Mouse (Mus musculus) skeletal muscle tissue, adult 2 months (tissue): ENCODE results near the gene Slc12a4.

Experiments
- DNase-seq: peaks from one replicate; pipeline ENCODE4 v3.0.0-alpha.2; 2012; ENCODE audit warnings: low read depth, low spot score

The Slc12a4 gene

DNA sequence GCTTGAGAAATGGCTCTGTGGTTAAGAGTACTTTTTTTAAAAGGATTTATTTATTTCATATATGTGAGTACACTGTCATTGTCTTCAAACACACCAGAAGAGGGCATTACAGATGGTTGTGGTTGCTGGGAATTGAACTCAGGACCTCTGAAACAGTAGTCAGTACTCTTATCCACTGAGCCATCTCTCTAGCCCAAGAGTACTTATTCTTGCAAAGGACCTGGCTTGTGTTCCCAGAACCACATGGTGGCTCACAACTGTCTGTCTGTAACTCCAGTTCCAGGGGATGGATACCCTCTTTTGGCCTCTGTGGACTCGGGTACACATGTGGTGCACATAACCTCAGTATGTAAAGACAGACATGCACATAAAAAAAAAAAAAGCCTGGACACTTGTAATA is 3.5 kb upstream of the Slc12a4 start:
- no peak for DNase-seq

DNA sequence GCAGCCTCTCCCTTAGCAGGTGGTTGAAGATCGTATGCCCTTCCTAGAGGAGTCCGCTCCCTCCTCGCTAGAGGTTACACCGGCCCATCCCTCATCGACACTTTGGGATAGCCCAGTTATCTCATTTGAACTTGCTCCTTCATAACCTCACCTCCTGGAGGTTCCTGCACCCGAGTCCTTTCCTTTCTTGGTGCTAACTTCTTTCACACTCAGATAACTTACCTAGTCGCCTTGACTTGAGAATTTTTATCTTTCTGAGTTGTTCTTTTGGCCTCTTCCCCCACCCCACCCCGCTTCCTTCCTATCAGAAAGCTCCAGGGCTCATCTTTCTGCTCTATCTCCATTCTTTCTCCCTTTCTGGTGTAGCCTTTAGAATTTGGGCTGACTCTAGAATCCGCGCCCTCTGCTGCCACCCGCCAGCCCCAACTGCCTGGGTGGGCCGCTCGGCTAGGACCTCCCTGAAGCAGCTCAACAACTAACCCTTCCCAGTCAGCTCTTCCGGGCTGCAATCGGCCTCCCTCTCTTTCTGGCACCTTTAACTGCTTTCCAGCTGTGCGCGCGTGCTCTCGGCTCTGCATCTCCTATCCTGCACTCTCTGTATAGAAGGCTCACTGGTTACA is 905 bp upstream of the Slc12a4 start:
- DNase-seq = no peak

DNA sequence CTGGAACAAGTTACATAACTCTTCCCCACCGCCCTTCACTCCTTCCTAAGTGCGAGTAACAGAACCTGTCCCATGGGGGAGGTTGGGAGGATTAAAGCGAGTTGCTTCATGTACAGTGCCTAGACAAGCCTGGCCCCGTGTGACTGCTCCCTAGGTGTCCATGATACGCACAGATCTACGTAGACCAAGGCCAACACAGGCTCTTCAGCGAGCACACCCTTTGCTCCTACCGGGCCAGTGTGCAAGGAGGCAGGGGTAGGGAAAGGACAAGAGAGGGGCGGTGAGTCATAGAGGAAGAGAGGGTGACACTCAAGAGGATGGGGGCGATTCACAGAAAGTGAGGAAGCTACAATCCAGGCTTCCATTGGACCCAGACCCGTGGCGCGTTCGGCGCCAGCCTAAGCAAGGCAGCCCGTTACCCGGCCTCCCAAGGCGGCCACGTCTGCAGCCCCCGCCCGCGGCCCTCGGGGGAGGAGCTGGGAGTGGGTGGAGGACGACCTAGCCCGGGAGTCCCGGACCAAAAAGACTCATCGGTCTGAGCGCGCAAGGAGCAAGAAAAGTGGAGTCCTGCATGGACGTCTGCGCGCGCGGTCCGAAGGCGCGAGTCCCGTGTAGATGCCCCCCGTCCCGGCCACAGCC is 512 bp downstream of the Slc12a4 start:
- DNase-seq = peak; percentile 56

DNA sequence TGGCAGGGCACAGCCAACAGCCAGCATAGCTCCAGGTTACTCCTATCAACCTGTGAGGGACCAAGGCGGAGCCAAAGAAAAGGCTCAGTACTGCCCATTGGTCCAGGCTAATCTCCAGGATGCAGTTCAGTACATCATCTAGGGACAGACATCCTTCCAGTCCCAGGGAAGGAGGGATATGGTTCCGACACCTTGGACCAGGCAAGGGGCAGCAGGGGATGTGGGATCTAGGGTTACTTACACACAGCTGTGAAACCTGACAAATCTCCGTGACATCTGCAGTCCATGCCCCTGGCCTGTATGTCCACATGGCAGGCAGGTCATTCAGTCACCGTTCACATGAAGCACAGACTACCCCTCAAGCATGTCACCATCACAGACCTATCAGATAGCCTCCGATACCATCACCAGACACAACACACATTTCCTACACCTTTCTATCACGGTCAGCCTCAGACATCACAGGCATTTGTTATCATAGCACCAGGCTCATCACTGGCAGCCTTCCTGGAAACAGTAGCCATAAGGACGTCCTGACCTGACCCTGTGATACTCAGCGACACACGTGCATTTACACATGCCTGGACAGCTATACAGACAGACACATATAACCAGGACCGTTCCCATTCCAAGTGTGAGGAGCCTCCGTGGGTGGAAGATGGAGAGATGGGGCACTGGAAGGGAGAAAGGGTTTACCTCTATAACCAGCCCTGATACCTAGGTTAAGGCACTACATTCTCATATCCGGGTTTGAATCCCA is 1.2 kb downstream of the Slc12a4 start:
- no peak for DNase-seq

DNA sequence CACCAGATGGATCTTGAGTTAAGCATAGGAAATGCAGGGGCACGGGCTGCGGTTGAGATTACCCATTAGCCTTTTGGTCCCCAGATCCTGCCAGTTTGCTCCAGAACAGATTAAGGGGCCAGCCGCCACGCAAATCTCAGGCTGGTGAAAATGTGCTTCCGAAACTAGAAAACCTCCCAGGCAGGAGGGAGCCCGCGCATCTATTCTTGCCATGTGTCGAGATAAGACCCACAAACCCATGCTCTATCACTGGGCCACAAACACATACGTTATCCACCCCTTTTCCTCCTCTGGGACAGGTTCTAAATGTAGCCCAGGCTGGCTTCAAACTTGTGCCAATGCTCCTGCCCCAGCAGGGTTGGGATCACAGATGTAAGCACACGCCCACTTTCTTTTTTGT is 4.4 kb downstream of the Slc12a4 start:
- no peak for DNase-seq

DNA sequence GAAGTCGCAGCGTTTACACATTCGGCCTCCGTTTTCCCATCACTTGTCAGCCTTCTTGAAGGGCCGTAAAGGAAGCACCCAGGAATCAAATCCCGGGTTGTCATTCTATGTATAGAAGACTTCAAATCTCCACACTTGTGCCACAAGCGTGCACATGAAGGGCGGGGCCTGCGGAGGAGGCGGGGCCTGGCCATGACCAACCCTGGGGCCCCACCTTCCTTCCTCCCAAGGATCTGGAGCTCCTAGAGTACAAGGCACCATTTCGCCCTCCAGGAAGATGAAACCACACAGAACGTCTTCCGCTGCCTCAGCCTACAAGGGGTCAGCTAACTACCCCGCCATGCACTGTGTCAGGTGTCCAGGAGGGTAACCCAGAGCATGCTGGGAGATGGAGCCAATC is 4.8 kb downstream of the Slc12a4 start:
- DNase-seq = no peak

DNA sequence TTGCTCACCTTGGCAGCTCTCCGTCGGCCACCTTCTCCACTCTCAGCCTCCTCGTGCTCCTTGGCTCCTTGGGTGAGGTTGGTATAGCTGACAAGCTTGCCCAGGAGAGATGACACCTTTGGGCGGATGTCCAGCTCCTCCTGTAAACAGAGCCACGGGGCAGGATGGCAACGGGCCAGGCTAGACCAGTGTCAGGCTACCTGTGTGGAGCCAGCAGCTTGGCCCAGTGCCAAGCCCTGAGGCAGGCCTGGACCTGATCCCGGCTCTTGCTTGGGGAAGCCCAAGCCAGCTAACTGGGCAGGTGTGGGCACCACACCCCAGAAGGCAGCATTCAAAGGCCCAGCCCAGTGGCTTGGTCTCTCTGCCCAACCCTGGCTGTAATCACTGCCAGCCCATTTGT is 6.5 kb downstream of the Slc12a4 start:
- peak; percentile 96 for DNase-seq

DNA sequence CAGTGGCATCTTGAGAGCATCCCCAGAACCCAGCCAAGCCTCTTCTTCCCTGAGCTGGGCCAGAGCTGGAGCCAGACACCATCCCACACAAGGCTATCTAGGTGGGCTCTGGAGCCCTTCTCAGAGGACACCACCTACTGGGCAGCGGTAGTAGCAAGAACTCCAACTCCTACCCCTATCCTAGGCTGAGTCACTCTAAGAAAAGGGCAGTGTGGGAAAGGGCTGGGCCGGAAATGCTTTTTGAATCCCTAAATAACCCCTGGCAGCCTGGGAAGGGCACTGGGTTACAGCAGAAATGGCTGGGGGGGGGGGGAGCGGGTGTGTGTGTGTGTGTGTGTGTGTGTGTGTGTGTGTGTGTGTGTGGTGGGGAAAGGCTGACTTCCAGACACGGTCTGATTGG is 8.1 kb downstream of the Slc12a4 start:
- DNase-seq = peak; percentile 59

DNA sequence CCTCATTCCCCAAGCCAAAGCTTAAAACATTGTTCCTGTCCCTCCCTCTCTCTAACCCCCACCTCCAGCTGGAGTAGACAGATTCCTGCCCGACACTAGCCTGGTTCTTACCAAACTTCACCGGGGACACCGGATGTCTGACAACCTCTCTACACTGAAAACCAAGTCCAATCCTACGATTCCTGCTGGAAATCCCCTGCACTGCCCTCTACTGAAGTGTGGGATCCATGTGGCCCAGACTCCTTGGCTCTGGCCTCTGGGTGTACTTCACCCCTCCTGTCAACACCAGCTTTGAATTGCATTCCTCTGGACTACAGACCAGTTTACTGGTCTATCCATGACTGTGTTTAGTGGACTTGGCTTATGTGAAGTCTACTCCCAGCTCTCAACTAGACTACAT is 9.3 kb downstream of the Slc12a4 start:
- DNase-seq = no peak

DNA sequence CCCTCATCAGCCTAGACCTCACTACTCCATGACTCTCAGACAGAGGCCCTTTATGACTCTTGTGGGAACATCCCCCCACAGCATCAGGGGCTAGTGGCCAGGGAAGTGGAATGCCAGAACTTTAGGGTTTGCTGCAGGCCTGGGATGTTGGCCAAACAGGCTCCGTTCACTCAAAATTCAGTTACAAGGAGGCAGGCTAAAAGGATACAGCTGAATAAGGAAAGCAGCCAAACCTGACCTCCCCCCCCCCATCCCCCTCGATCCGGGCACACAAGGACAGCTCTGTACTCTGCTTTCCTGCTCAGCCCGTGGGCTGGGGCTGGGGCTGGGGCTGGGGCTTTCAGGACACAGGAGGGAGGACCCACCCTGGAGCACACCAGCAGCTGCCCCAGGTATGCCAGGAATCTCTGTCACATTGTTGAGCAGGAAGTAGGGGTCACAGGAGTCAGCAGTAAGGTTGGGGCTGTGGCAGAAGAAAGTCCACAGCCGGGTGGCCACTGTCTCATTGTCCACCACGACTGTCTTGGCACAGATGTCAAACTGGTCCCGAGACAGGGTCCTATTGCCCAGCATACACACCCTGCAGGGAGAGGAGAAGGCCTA is 14.7 kb downstream of the Slc12a4 start:
- no peak for DNase-seq

DNA sequence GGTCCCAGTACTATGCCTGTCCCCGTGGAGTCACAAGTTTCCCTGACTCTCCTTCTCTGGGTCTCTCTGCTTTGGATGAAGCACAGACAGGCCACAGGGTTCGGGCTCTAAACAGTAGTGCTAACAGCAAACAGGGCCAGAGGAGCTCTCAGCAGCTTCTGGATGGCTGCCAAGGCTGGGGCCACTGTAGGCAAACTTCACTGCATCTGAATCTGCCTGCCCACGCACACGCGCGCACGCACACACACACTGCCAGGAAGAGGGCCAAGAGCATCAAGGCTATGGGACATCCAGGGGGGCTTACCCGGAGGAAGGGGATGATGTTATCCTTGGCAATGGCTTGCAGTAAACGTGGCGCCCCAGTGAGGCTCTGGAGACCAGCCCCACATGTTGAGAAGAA is 16.5 kb downstream of the Slc12a4 start:
- no peak for DNase-seq

DNA sequence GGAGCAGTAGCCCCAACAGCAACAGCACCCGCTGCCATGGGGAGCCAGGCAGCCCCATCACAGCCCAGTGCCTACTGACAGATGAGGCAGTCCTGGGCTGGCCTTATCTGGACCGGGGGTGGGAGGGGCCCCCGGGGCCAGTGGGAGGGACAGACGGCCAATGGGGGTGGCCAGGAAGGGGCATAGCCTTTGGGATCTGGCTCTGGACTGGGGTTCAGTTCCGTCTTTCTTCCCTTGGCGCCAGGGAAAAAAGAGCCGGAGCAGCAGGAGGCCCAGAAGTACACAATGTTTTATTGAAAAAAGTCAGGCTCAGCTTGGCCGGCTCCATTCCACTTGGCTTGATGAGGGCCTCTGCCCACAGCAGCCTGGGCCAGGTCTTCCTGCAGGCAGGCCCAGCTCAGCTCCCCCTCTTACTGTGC is 22.6 kb downstream of the Slc12a4 start, which contains the start of gene Lcat:
Gene Lcat, minus strand, starts transcription at position 62 of the 419 bp plus-strand sequence.
- no peak for DNase-seq

DNA sequence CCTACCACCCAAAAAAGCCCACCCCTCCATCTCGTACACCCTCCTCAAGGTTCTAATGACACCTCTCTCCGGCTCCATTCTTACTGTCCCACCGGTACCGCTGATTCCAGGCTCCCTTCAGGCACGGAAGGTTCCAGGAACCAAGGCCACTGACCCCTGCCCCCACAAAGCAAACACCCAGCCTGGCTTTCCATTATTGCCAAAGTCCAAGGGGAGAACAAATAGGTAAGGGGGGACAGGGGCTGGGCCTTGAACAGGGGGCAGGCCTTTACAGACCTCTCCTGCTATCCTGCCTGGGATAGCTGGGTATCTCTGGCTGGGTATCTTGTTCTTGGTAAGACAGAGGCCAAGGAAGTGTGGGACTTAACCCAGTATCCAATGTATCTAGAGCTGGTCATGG is 23.4 kb downstream of the Slc12a4 start:
- no peak for DNase-seq

DNA sequence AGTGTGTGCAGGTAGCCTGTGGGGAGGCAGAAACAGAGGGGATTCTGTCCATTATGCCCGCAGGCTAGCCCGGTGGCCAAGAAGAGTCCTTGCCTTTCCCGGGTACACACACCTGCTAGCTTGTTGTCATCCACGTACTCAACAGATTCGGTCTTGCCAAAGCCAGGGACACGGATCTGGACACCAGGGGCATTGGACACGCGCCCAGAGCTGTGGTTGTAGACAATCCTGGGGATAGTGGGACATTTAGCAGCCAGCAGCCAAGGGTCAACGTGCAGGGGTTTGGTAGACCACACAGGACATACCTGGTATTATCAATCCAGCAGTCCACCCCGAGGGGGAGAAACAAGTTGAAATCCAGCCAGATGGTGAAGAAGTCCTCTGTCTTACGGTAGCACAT is 23.9 kb downstream of the Slc12a4 start:
- no peak for DNase-seq

DNA sequence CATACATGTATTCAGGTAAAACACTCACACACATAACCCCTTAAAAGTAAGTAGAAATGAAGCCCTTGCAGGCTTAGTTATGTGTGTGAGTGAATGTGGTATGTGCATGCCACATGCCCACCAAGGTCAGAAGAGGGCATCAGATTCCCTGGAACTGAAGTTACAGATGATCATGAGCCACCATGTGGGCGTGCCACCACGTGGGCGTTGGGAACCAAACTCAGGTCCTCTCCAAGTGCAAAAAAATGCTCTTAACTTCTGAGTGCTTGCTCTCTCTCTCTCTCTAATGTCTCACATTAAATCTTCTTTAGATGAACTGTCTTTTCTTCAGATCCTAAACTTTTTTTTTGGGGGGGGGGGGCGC is 27.6 kb downstream of the Slc12a4 start, which contains the start of gene Psmb10:
Gene Psmb10, minus strand, starts transcription at position 139 of the 364 bp plus-strand sequence.
- DNase-seq = no peak

DNA sequence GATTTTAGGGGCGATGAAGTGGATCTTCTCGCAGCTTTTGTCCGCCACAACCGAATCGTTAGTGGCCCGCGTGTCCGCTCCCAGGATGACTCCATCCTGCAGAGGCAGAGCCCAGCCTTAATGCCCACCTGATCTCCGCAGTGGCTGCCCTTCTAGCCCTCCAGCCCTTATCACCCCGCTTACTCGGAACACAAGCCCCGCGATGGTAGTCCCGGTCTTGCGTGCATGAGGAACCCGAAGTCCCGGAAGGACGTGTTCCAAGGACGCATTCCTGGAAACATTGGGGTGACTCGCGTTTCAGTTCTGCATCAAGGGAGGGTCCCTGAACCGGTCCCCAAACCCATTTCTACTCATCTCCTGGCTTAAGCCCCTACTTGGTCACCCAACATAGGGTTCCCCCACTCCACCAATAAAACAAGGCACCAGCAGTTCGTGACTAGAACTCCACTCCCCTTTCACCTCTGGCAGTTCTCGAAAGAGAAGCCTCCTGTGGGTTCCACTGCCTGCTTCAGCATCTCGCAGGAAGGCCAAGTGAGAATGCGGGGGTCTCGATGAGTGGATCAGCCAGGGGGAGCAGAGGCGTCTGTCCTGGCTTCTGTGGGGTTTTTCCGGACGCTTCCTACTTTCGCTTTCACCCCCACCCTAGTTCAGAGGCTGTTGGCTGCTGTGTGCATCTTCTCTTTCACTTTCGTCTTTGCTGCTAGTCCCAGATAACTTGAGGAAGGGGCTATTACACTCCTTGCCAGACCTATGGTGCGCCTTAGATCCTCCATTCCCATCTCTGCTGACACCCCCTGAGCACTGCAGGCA is 28.2 kb downstream of the Slc12a4 start:
- no peak for DNase-seq

DNA sequence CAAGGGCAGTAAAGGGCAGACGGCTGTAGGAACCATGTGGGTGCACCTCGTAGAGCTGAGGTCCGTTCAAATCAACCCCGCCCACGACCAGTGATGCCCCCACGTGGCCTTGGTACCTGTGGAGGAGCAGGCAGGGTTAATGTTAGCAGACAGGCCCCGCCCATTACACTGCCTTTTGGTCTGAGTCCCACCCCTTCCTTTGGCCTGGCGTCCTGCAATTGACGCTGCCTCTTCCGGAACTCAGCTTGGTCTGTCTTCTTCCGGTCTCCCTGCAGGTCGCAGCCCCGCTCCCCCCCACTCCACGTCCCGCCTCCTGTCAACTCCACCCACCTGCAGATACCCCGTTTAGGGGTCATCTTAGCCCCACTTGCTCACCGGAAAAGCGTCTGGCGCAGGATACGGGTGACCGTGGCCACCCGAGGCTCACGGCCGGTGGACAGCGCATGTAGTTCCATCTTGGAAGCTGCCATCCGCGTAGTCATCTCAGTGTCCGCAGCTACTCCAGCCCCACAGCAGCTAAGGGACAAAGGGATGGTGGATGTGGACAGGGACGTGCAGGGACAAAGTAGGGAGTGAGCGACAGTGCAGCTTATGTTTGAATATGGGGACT is 28.9 kb downstream of the Slc12a4 start:
- DNase-seq = peak; percentile 89

DNA sequence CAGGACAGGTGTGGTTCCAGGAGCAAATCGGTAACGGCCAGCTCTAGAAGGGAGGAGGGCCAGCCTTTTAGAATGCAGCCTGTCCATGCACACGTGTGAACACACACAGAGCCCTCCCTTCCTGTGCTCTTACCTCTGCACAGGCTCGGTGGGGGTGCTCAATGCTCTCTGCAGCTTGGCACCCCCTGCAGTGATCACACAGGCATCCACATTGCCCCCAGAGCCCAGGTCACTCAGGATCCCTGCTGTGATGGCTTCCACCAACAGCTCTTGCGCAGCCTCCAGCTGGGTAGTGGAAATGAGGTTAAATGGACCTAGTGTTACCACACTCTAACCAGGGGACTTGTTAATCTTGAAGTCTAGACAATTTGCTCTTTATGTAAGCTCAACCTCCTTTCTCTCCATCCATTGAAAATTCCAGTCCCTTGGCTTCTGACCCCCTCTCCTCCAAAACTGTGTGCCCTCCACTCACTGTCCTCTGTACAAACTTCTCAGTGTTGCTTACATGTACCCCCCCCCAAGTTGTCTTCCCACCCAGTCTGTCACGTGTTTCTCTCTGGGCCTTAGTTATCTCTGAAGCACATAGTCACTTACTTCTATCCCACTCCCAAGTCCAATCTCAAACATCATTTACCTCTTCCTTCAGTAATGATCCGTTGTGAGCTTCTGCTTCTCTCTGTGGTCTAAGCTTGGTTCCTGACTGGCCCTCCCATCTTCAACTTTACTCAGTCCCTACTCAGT is 29.9 kb downstream of the Slc12a4 start:
- DNase-seq = no peak

DNA sequence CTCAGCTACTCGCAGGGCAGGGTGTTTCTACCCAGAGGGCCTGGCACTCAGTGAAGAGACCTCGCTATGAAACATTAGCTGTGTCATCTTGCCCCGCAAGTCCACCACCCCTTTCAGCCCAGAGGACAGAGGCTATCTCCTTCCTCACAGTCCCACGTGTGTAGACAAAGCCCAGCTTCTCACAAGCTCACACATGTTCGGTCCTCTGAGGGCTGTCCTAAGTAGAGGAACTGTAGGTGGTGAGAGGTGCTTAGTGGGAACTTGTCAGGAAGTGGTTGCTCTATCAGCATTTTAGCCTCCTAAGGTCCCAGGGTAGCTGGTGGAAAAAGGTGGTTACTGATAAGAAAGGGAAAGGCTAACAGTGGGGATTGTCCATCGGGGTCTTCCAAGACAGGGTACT is 30.8 kb downstream of the Slc12a4 start:
- no peak for DNase-seq

DNA sequence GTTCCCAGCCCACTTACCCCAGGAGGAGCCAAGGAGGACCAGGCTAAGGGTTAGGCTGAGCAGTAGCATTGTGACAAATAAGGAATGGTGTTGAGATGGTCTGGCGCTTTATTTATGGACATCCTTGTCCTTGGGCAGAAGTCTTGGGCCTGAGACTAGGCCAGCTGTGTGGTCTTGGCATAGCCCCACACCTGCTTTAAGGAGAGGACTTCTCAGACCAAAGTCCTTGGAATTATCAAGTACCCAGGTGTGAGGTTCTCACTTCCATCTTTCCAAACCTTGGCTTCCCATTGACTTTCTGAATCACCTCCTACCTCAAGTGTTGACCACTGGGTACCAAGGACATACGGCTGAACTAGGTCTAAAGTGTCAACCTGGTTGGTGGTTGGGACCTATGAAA is 32.1 kb downstream of the Slc12a4 start, which contains the start of gene Ctrl:
Gene Ctrl, minus strand, starts transcription at position 101 of the 400 bp plus-strand sequence.
- no peak for DNase-seq
